Mouse (Mus musculus): ENCODE results near the gene Ccdc107. TPM values are rescaled to one million over a fixed set of nuclear protein-coding genes. Genes with fewer than 3 reads are reported as not detected.

Ccdc107 gene
- 75.2 TPM for polyA plus RNA-seq (2017; shearing (Covaris generic))

GRCm38 (mm10) chr4:43492821-43493185 lies at the start of gene Ccdc107:
Ccdc107 (plus strand) TSS chr4:43492900.

GRCm38 (mm10) chr4:43454041-43454836 lies 38.5 kb upstream of the Ccdc107 start, which contains the start of gene Cd72:
Cd72 (minus strand) TSS chr4:43454628.

GRCm38 (mm10) chr4:43483535-43484091 lies 9.1 kb upstream of the Ccdc107 start, which contains the start of gene Sit1:
Sit1 (minus strand) TSS chr4:43483734.

GRCm38 (mm10) chr4:43499407-43500333 lies 7.0 kb downstream of the Ccdc107 start, which contains the start of gene Arhgef39:
Arhgef39 (minus strand) TSS chr4:43499695.

GRCm38 (mm10) chr4:43506536-43507185 lies 14.0 kb downstream of the Ccdc107 start, which contains the start of gene Car9:
Car9 (plus strand) TSS chr4:43506966.

Other genes starting within 250 kb of the Ccdc107 start
- 0.16 TPM for gene Atp8b5, start 225.7 kb upstream of the Ccdc107 start, polyA plus RNA-seq (2017; shearing (Covaris generic))
- gene Rusc2, start 110.9 kb upstream of the Ccdc107 start, polyA plus RNA-seq (2017; shearing (Covaris generic)) = 1.3 TPM
- not detected for gene Fam166b, start 63.8 kb upstream of the Ccdc107 start, polyA plus RNA-seq (2017; shearing (Covaris generic))
- gene Tesk1, start 51.0 kb upstream of the Ccdc107 start, polyA plus RNA-seq (2017; shearing (Covaris generic)) = 76.2 TPM
- 22.2 TPM for gene Cd72, start 38.3 kb upstream of the Ccdc107 start, polyA plus RNA-seq (2017; shearing (Covaris generic))
- 259 TPM for gene Sit1, start 9.2 kb upstream of the Ccdc107 start, polyA plus RNA-seq (2017; shearing (Covaris generic))
- gene Arhgef39, start 6.8 kb downstream of the Ccdc107 start, polyA plus RNA-seq (2017; shearing (Covaris generic)) = 11.4 TPM
- gene Car9, start 14.1 kb downstream of the Ccdc107 start, polyA plus RNA-seq (2017; shearing (Covaris generic)) = 0.45 TPM
- gene Tpm2, start 30.9 kb downstream of the Ccdc107 start, polyA plus RNA-seq (2017; shearing (Covaris generic)) = not detected
- gene Creb3, start 69.4 kb downstream of the Ccdc107 start, polyA plus RNA-seq (2017; shearing (Covaris generic)) = 56.9 TPM
- 199 TPM for gene Tln1, start 69.8 kb downstream of the Ccdc107 start, polyA plus RNA-seq (2017; shearing (Covaris generic))
- 7.2 TPM for gene Rgp1, start 85.8 kb downstream of the Ccdc107 start, polyA plus RNA-seq (2017; shearing (Covaris generic))
- 26.1 TPM for gene Gba2, start 86.0 kb downstream of the Ccdc107 start, polyA plus RNA-seq (2017; shearing (Covaris generic))
- 2.8 TPM for gene Msmp, start 91.6 kb downstream of the Ccdc107 start, polyA plus RNA-seq (2017; shearing (Covaris generic))
- gene Npr2, start 139.0 kb downstream of the Ccdc107 start, polyA plus RNA-seq (2017; shearing (Covaris generic)) = 0.13 TPM
- gene Spag8, start 160.7 kb downstream of the Ccdc107 start, polyA plus RNA-seq (2017; shearing (Covaris generic)) = not detected
- gene Hint2, start 163.6 kb downstream of the Ccdc107 start, polyA plus RNA-seq (2017; shearing (Covaris generic)) = 54.9 TPM
- gene Tmem8b, start 176.1 kb downstream of the Ccdc107 start, polyA plus RNA-seq (2017; shearing (Covaris generic)) = 1.4 TPM
- 1.5 TPM for gene Fam221b, start 176.2 kb downstream of the Ccdc107 start, polyA plus RNA-seq (2017; shearing (Covaris generic))
- not detected for gene Olfr70, start 207.9 kb downstream of the Ccdc107 start, polyA plus RNA-seq (2017; shearing (Covaris generic))
- 0.15 TPM for gene Olfr71, start 217.4 kb downstream of the Ccdc107 start, polyA plus RNA-seq (2017; shearing (Covaris generic))
- gene Hrct1, start 234.3 kb downstream of the Ccdc107 start, polyA plus RNA-seq (2017; shearing (Covaris generic)) = not detected
- gene Spaar, start 237.1 kb downstream of the Ccdc107 start, polyA plus RNA-seq (2017; shearing (Covaris generic)) = 0.41 TPM